ENCODE assay signal across 1 mouse cellular context in genomic region chr6:113691084-113691462, GRCm38 (mm10).
A peak's percentile ranks its signal among the peaks of the same experiment; 100 is the strongest.
TF ChIP-seq lines count a peak whose summit lies in the region.

No protein-coding gene starts in this region.

TF ChIP-seq in MEL, 35 proteins besides CTCF, POLR2A, EP300 and RAD21 (continued from another document):
- 0 out of 2 replicates have a peak, but pooled peaks have one; percentile 44 for TF ChIP-seq ZNF384 (IDR thresholded peaks at IDR 0.05; ENCODE audit: low read depth, low read length)
TF ChIP-seq in MEL: peak in this region for 2.
